Mouse (Mus musculus) erythroblast, embryonic 14.5 days (primary cell): ENCODE data around the gene Hcn3.

Experiments used
- GATA1 ChIP-seq: IDR thresholded peaks from 2 replicates; pipeline ENCODE4 v1.6.1; 2012; ENCODE audit warnings: low read length, inconsistent platforms, mixed read lengths
- TAL1 ChIP-seq: IDR thresholded peaks from 3 replicates; pipeline ENCODE4 v1.6.1; 2012; ENCODE audit warnings: low read length, inconsistent platforms, mixed read lengths

- TF ChIP-seq TAL1 (no peak), GATA1 (no peak)
Measured at GRCm38 (mm10) chr3:89103291-89103595, 56.8 kb downstream of the Hcn3 start.
